Mouse (Mus musculus) ES-Bruce4 (cell line): Measurements from ENCODE around the gene Tulp2. TPM values are rescaled to one million over a fixed set of nuclear protein-coding genes. Genes with fewer than 3 reads are reported as not detected.
A peak's percentile ranks its signal among the peaks of the same experiment; 100 is the strongest.

ENCODE experiments used
- H3K27ac ChIP-seq: 2 replicates; pipeline ENCODE4 v1.5.1; 2012; ENCODE audit warnings: low read length, inconsistent platforms; ENCODE audit not compliant: insufficient read depth
- H3K27me3 ChIP-seq: 2 replicates; pipeline ENCODE4 v1.6.1; 2012; ENCODE audit warnings: mild to moderate bottlenecking, low read length, inconsistent platforms; ENCODE audit not compliant: control insufficient read depth, poor library complexity, insufficient read depth, severe bottlenecking
- H3K36me3 ChIP-seq: 2 replicates; pipeline ENCODE4 v1.6.1; 2012; ENCODE audit warnings: inconsistent platforms, mild to moderate bottlenecking, low read length, moderate library complexity; ENCODE audit not compliant: control insufficient read depth, poor library complexity, insufficient read depth, severe bottlenecking
- H3K4me1 ChIP-seq: one replicate; pipeline ENCODE4 v1.8.1; 2011; ENCODE audit warnings: low read length; ENCODE audit not compliant: control insufficient read depth, insufficient read depth
- H3K4me3 ChIP-seq: 2 replicates; pipeline ENCODE4 v1.5.1; 2011; ENCODE audit warnings: low read depth, mild to moderate bottlenecking, low read length
- H3K9ac ChIP-seq: 2 replicates; pipeline ENCODE4 v1.6.1; 2012; ENCODE audit warnings: low read depth, mild to moderate bottlenecking, inconsistent platforms; ENCODE audit not compliant: poor library complexity, severe bottlenecking
- H3K9me3 ChIP-seq: replicated peaks from 2 replicates; pipeline ENCODE4 v1.6.1; 2012; ENCODE audit warnings: mild to moderate bottlenecking, low read length, inconsistent platforms; ENCODE audit not compliant: control insufficient read depth, poor library complexity, insufficient read depth, severe bottlenecking
- CTCF ChIP-seq: IDR thresholded peaks from one replicate; pipeline ENCODE4 v1.8.1; 2011; ENCODE audit warnings: low read depth, low read length
- EP300 ChIP-seq: IDR thresholded peaks from 2 replicates; pipeline ENCODE4 v1.6.1; 2011; ENCODE audit warnings: low read depth, low read length; ENCODE audit not compliant: insufficient read depth
- POLR2A ChIP-seq: IDR thresholded peaks from one replicate; pipeline ENCODE4 v1.8.1; 2011; ENCODE audit warnings: low read length; ENCODE audit not compliant: insufficient read depth
- polyA plus RNA-seq: library from polyadenylated mRNA; stranded (reverse); fragments of >200 nt; gene quantifications from 2 replicates; pipeline ENCODE4 v1.2.4, GENCODE M21; 2011; ENCODE audit warnings: low read depth; ENCODE audit not compliant: missing spikeins, insufficient read depth, insufficient read length

The Tulp2 gene
- polyA plus RNA-seq, 1 experiment = 1.3 TPM

DNA sequence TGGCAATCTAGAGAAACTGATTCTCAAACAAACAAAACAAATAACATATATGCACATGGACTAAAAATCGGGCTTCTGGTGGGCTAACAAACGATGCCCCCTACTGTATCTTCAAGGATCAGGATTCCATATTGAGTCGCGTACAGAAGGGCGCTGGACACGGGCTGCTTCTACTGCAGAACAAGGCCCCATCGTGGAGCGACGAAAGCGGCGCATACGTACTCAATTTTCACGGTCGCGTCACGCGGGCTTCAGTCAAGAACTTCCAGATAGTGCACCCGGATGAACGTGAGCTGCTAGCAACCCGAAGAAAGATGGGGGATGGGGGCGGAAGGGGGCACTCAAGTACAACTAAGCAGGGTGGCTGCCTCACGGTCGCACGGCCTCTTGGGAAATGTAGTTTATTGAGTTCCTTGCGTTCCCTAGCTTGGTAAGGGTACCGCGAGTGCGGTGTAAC lies 40.1 kb downstream of the Tulp2 start:
- Histone ChIP-seq H3K27me3 (no peaks in the 10 kb centered on the region), H3K4me1 (peaks cover 2% of the 10 kb centered on the region), H3K9ac (peak overlapping the region; percentile 56), H3K9me3 (no peaks in the 10 kb centered on the region), H3K27ac (peak overlapping the region; percentile 46; the same call in 1 of the 2 replicates), H3K4me3 (peak overlapping the region; percentile 91), H3K36me3 (peaks cover 12% of the 10 kb centered on the region)
- TF ChIP-seq EP300 (peak; percentile 46; the same call in 1 of the 2 replicates), POLR2A (no peak), CTCF (peak; percentile 15)

DNA sequence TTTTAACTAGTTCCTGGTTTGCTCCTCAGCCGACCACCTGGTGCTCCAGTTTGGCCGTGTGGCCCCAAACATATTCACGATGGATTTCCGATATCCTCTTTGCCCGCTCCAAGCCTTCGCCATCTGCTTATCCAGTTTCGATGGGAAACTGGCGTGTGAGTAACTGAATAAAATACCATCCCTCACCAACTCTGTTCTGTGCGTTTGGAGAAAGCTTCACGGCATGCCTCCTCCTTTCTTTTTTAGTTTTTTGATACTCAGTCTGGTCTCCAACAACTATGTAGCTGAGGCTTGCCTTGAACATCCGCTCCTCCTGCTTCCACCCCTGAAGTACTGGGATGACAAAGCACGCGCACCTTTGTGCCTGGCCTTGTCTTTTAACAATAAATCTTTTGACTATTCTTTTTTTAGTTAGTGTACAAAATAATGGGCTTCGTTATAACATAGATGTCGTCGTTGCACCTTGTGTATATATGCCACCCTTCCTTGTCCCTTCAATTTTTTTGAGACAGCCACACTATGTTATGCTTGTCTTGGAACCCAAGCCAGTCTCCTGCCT lies 40.6 kb downstream of the Tulp2 start:
- no peaks in the 10 kb centered on the region for H3K9me3 ChIP-seq
- peak overlapping the region; percentile 38 for H3K27ac ChIP-seq
- H3K4me1 ChIP-seq = peaks cover 2% of the 10 kb centered on the region
- peak overlapping the region; percentile 91 for H3K4me3 ChIP-seq
- H3K9ac ChIP-seq = peak overlapping the region; percentile 56
- no peak for TF ChIP-seq POLR2A
- TF ChIP-seq CTCF = no peak
- TF ChIP-seq EP300 = no peak
- peaks cover 12% of the 10 kb centered on the region for H3K36me3 ChIP-seq
- H3K27me3 ChIP-seq = no peaks in the 10 kb centered on the region

DNA sequence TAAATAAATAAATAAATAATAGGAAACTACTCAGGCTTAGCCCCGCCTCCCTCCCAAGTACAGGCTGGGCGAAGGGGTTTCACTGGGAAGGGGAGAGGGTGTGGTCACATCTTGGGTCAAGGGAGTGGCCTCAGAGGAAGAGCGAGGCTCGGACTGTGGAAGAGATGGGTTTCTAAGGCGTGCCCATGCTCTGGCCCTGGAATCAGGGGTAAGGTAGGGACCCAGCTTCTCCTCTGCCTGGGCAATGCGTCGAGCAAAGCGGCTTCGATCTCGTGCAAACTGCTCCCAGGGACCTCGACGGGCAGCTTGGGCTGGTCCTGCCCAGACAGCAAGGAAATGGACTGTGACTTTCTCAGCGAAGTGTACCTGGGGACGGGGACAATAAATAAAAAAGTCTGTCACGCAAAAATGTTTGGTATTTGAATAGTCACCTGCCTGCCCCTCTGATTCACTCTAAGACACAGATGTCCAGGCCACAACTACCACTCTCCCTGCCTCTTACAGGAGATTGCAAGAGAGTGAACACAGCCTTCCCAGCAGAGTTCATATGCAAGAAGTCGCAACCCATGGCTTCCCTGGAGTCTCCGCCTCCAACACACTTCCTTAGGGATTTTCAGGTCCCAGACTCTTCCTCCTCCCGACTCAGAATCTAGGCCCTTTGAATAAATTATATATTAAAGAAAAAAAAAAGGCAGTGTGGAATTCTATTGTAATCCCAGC lies 41.4 kb downstream of the Tulp2 start:
- H3K4me3 ChIP-seq = peak overlapping the region; percentile 35
- H3K27me3 ChIP-seq = no peaks in the 10 kb centered on the region
- TF ChIP-seq CTCF = no peak
- peaks cover 2% of the 10 kb centered on the region for H3K4me1 ChIP-seq
- no peaks in the 10 kb centered on the region for H3K9me3 ChIP-seq
- H3K36me3 ChIP-seq = peaks cover 12% of the 10 kb centered on the region
- peak overlapping the region; percentile 2 for H3K9ac ChIP-seq
- H3K27ac ChIP-seq = peak overlapping the region; percentile 22

DNA sequence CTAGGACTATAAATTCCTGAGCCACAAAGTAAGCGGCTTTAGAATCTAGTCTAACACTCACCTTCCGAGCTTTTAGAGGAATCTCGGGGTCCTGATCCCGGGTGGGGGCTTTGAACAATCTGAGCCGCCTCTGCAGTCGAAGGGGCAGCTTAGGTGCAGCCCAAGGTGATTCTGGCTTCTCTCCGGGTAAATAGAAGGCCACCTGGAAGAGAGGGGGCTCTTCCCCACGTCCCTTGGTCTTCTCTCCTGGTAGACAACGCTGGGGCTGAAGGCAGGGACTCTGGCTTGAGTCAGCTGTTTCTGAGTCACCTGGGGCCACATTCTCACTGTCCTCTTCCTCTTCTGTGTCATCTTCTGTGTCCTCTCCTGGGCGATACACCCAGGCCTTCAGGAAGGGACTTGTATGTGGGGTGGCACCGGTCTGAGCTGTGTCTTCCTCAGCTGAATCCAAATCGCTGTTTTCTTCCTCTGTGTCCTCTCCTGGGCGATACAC lies 42.0 kb downstream of the Tulp2 start:
- peaks cover 12% of the 10 kb centered on the region for H3K36me3 ChIP-seq
- H3K9me3 ChIP-seq = no peaks in the 10 kb centered on the region
- H3K4me3 ChIP-seq = peak overlapping the region; percentile 14; the same call in 1 of the 2 replicates
- H3K9ac ChIP-seq = peak overlapping the region; percentile 2
- H3K27ac ChIP-seq = no peak overlapping the region
- H3K27me3 ChIP-seq = no peaks in the 10 kb centered on the region
- no peak for TF ChIP-seq POLR2A
- no peak for TF ChIP-seq EP300
- no peak for TF ChIP-seq CTCF
- H3K4me1 ChIP-seq = peaks cover 4% of the 10 kb centered on the region

DNA sequence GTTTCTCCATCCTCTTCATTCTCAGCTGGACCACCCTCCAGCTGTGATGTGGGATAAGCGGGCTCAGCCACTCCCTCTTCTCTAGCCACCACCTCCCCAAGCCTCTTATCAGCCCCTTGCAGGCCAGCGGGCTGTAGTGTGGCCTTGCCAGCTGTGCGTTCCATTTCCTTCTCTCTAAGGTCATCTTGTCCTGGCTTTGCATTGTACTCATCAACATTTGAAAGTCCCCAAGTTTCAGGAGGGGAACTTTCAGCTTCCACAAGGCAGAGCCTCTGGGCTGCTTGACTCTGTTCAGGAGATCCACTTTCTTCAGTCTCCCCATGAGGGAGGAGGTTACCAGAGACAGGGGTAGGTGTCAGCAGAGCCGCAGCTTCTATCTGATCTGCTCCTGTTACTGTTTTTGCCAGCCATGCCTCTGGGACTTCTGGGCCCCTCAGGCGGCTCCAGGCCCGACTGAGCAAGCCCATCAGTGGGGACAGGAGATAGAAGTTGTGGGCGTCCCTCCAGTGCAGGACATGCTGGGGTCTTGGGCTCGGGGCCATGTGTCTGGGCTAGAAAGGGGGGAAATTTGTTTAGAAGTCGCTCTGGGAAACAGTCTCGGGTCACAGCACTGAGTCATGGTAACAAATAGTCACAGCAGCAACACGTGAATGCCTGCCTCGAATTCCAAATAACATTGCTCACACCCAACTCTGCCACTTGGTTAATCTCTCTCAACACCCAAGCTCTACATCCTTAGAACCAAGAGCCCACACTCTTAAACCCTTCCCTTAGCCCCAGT lies 43.4 kb downstream of the Tulp2 start:
- TF ChIP-seq POLR2A = no peak
- no peak for TF ChIP-seq CTCF
- TF ChIP-seq EP300 = no peak
- Histone ChIP-seq H3K4me3 (peak overlapping the region; percentile 76), H3K27me3 (no peaks in the 10 kb centered on the region), H3K9me3 (no peaks in the 10 kb centered on the region), H3K36me3 (peaks cover 12% of the 10 kb centered on the region), H3K9ac (peak overlapping the region; percentile 67), H3K27ac (no peak overlapping the region), H3K4me1 (peaks cover 2% of the 10 kb centered on the region)
